Mouse (Mus musculus): Measurements from ENCODE around the gene Ogg1. TPM values are rescaled to one million over a fixed set of nuclear protein-coding genes. Genes with fewer than 3 reads are reported as not detected.

The Ogg1 gene
- total and polyA plus RNA-seq, 2 experiments from 2014 or later: 7.3 to 14.8 TPM

DNA sequence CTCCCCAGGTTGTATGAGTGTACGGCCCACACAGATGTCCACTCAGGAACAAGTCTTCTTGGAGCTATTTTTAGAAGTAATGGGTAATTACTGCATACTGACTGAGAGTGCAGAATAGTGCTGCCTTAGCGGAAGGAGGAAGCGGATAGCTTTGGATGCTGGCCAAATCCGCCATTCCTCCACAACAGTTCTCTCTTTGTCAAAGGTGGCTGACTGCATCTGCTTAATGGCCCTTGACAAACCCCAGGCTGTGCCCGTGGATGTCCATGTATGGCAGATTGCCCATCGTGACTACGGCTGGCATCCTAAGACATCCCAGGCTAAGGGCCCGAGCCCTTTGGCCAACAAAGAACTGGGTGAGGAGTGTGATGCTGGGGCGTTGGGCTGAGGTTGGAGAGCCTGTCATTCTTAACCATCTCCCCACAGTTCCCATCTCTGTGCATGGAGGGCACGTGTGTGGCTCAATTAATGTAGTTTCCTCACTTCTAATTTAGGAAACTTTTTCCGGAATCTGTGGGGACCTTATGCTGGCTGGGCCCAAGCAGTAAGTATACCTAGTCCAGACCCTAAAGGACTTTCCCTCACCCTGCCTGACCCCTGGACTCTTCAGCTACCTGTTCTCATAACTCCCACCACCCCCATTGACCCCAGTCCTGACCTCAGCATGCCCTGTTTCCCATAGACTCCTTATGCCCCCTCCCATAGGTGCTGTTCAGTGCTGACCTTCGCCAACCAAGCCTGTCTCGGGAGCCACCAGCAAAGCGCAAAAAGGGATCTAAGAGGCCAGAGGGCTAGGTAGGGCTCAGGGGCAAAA, 6.6 kb downstream of the Ogg1 start:
- Histone ChIP-seq H3K36me3 (ENCODE audit: insufficient read depth, low read length) (peaks cover 46% of the 10 kb centered on the region), H3K4me2 (ENCODE audit: low read depth, low read length, poor library complexity, severe bottlenecking) (no peak overlapping the region), H3K4me3 (ENCODE audit: low read depth, low read length) (no peak overlapping the region), H3K4me1 (ENCODE audit: insufficient read depth, low read length) (no peaks in the 10 kb centered on the region), H3K9ac (replicated peaks; ENCODE audit: low read length, poor library complexity, severe bottlenecking) (no peak overlapping the region), H3K27ac (ENCODE audit: low read depth, low read length) (no peak overlapping the region), H3K9me3 (ENCODE audit: low read length) (no peaks in the 10 kb centered on the region), H3K27me3 (ENCODE audit: insufficient read depth, low read length) (no peaks in the 10 kb centered on the region)
- 71% methylated on average over 14 of the region's 14 CpGs for WGBS
- DNase-seq (ENCODE audit: low spot score): peak; percentile 84
- peak; percentile 69 for ATAC-seq (ENCODE audit: low FRiP score)
- TF ChIP-seq CTCF (IDR thresholded peaks at IDR 0.05): no peak

- ATAC-seq (ENCODE audit: low FRiP score) (no peak), DNase-seq (ENCODE audit: low spot score) (no peak)
- Histone ChIP-seq H3K4me2 (ENCODE audit: low read depth, low read length, poor library complexity, severe bottlenecking) (no peak overlapping the region), H3K4me1 (ENCODE audit: insufficient read depth, low read length) (no peaks in the 10 kb centered on the region), H3K4me3 (ENCODE audit: low read depth, low read length) (no peak overlapping the region), H3K36me3 (ENCODE audit: insufficient read depth, low read length) (peaks cover 51% of the 10 kb centered on the region), H3K9me3 (ENCODE audit: low read length) (no peaks in the 10 kb centered on the region), H3K27ac (ENCODE audit: low read depth, low read length) (no peak overlapping the region), H3K9ac (replicated peaks; ENCODE audit: low read length, poor library complexity, severe bottlenecking) (no peak overlapping the region), H3K27me3 (ENCODE audit: insufficient read depth, low read length) (no peaks in the 10 kb centered on the region)
- TF ChIP-seq CTCF (IDR thresholded peaks at IDR 0.05): no peak
- WGBS: 84% methylated on average over 6 of the region's 6 CpGs
These were observed 7.4 kb downstream of the Ogg1 start for GRCm38 (mm10) chr6:113334216-113334615.

DNA sequence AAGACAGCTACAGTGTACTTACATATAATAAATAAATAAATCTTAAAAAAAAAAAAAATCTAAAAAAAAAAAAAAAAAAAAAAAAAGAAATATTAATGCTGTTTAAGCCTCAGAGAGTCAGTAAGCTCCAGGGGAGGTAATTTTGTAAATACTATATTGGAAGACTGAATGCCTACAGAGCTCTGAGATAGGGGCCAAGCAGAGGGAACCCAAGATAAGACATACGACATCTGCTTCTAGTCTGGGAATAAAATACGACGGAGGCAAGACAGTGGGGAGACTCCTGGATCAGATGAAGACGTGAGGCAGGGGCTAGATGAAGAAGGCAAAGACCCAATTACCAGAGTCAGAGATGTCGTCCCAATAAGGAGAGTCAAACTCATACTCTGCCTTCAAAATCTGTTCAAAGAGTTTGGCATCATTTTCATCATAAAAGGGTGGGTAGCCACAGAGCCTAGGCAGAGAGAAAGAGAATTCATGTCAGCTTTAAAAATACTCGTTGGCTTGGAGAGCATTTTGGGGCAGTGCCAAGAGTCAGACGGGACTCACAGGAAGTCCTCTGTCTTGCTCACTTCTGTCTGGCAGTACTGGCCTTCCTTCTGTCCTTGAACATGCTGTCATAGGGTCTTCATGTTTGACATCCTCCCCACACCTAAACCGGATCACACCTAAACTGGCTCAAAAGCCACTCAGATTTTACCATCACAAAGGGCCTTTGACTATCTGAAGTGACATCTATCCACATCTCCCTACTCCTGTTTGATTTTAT, 10.3 kb downstream of the Ogg1 start:
- H3K9me3 ChIP-seq (ENCODE audit: low read length): no peaks in the 10 kb centered on the region
- TF ChIP-seq CTCF (IDR thresholded peaks at IDR 0.05): no peak
- no peak overlapping the region for H3K4me3 ChIP-seq (ENCODE audit: low read depth, low read length)
- ATAC-seq (ENCODE audit: low FRiP score) (no peak), DNase-seq (ENCODE audit: low spot score) (no peak)
- 63% methylated on average over 8 of the region's 8 CpGs for WGBS
- no peak overlapping the region for H3K9ac ChIP-seq (replicated peaks; ENCODE audit: low read length, poor library complexity, severe bottlenecking)
- 0 out of 2 replicates have a peak, but pooled peaks cover 5% of the 10 kb centered on the region for H3K4me1 ChIP-seq (ENCODE audit: insufficient read depth, low read length)
- peaks cover 58% of the 10 kb centered on the region for H3K36me3 ChIP-seq (ENCODE audit: insufficient read depth, low read length)
- no peak overlapping the region for H3K27ac ChIP-seq (ENCODE audit: low read depth, low read length)
- no peak overlapping the region for H3K4me2 ChIP-seq (ENCODE audit: low read depth, low read length, poor library complexity, severe bottlenecking)
- H3K27me3 ChIP-seq (ENCODE audit: insufficient read depth, low read length): no peaks in the 10 kb centered on the region

- TF ChIP-seq CTCF (IDR thresholded peaks at IDR 0.05): no peak
- Histone ChIP-seq H3K4me1 (ENCODE audit: insufficient read depth, low read length) (peaks cover 15% of the 10 kb centered on the region; the same call in 1 of the 2 replicates), H3K4me2 (ENCODE audit: low read depth, low read length, poor library complexity, severe bottlenecking) (peak overlapping the region; percentile 71), H3K36me3 (ENCODE audit: insufficient read depth, low read length) (peaks cover 29% of the 10 kb centered on the region), H3K27ac (ENCODE audit: low read depth, low read length) (peak overlapping the region; percentile 65), H3K9ac (replicated peaks; ENCODE audit: low read length, poor library complexity, severe bottlenecking) (peak overlapping the region; percentile 37), H3K27me3 (ENCODE audit: insufficient read depth, low read length) (no peaks in the 10 kb centered on the region), H3K4me3 (ENCODE audit: low read depth, low read length) (peak overlapping the region; percentile 20; the same call in 1 of the 2 replicates), H3K9me3 (ENCODE audit: low read length) (no peaks in the 10 kb centered on the region)
- DNase-seq (ENCODE audit: low spot score): no peak
- 86% methylated on average over 6 of the region's 6 CpGs for WGBS
- ATAC-seq (ENCODE audit: low FRiP score): no peak
These were observed 14.8 kb downstream of the Ogg1 start for GRCm38 (mm10) chr6:113341574-113341973.

DNA sequence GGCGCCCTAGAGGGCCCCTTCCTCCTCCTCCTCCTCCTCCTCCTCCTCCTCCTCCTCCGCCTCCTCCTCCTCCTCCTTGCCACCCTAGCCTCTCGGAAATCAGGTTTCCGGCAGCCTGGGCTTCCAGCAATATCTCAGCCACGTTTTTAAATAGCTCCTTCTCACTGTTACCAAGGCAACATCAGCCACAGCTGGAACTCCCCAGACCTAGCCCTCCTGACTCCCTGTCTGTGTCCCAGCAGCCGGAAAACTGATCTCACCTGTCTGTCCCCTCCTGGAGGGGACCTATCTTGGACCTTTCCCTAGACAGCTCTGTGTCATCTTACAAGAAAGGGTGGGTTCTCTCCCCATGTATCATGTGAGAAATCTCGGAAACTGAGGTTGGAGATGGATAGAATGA, 15.5 kb downstream of the Ogg1 start:
- Histone ChIP-seq H3K27me3 (ENCODE audit: insufficient read depth, low read length) (no peaks in the 10 kb centered on the region), H3K9me3 (ENCODE audit: low read length) (no peaks in the 10 kb centered on the region), H3K4me3 (ENCODE audit: low read depth, low read length) (peak overlapping the region; percentile 68), H3K27ac (ENCODE audit: low read depth, low read length) (peak overlapping the region; percentile 65), H3K9ac (replicated peaks; ENCODE audit: low read length, poor library complexity, severe bottlenecking) (peak overlapping the region; percentile 44), H3K36me3 (ENCODE audit: insufficient read depth, low read length) (peaks cover 25% of the 10 kb centered on the region), H3K4me1 (ENCODE audit: insufficient read depth, low read length) (peaks cover 15% of the 10 kb centered on the region; the same call in 1 of the 2 replicates), H3K4me2 (ENCODE audit: low read depth, low read length, poor library complexity, severe bottlenecking) (peak overlapping the region; percentile 71)
- peak; percentile 26 for DNase-seq (ENCODE audit: low spot score)
- WGBS: 29% methylated on average over 4 of the region's 7 CpGs
- no peak for TF ChIP-seq CTCF (IDR thresholded peaks at IDR 0.05)
- ATAC-seq (ENCODE audit: low FRiP score): peak; percentile 26; the same call in 1 of the 2 replicates
